Mouse (Mus musculus) layer of hippocampus, adult 11-12 months (tissue): ENCODE data around the gene Heph.
"Not testable (repeated sequence)": the region's sequence is repeated elsewhere in the genome, so short reads cannot be mapped to it uniquely, and the experiment has no call there.

Experiments
- DNase-seq: peaks from one replicate; pipeline ENCODE4 v3.0.0; 2022; ENCODE audit warnings: low spot score

Heph gene

GRCm38 (mm10) chrX:96455149-96455548 lies at the start of gene Heph:
Gene Heph (plus strand): TSS chrX:96455359.
- DNase-seq: no peak

GRCm38 (mm10) chrX:96415351-96415750 lies 39.8 kb upstream of the Heph start:
- DNase-seq: not testable (repeated sequence)

GRCm38 (mm10) chrX:96416970-96417369 lies 38.2 kb upstream of the Heph start:
- DNase-seq: no peak

- DNase-seq: no peak
Measured at GRCm38 (mm10) chrX:96417733-96418132, 37.4 kb upstream of the Heph start.

- DNase-seq: no peak
Measured at GRCm38 (mm10) chrX:96419383-96419782, 35.8 kb upstream of the Heph start.

GRCm38 (mm10) chrX:96456201-96456963 lies 1.2 kb downstream of the Heph start, which contains the start of gene Hsf3:
Gene Hsf3 (minus strand): TSS chrX:96456294.
- no peak for DNase-seq

- DNase-seq: peak; percentile 4
Measured at GRCm38 (mm10) chrX:96501580-96501979, 46.4 kb downstream of the Heph start.
